Mouse (Mus musculus): Measurements from ENCODE around the gene Dnaja2.

DNA sequence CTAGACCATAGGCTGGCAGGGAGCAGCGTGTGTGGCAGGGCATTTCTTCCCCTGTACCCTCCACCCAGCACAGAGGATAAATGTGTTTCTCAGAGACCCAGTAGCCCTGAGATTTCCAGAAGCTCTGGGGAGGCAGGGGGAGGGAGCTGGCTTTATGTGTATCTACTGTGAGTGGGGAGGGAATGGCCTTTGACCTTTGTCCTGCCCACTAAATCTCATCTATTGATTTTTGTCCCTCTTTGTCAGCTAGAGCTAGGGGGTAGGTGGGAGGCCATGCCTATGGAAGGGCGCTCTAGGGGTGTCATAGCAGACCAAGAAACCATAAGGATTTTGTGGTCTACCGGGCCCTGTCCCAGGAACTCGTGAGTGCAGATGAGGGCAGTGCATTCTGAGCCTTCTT lies 48.5 kb downstream of the Dnaja2 start:
- no peak for TF ChIP-seq CTCF (IDR thresholded peaks at IDR 0.05; ENCODE audit: borderline replicate concordance, insufficient read depth, low read length)
- TF ChIP-seq POLR2A (IDR thresholded peaks at IDR 0.05; ENCODE audit: low read depth, low read length): no peak
